Mouse (Mus musculus) left cerebral cortex, postnatal 14 days (tissue): Measurements from ENCODE around the gene Tor4a. TPM values are rescaled to one million over a fixed set of nuclear protein-coding genes. Genes with fewer than 3 reads are reported as not detected.

Source experiments
- DNase-seq, 2 experiments: peaks; one replicate each; pipeline ENCODE4 v3.0.0; 2021 to 2022; ENCODE audit warnings: low spot score in 2 of 2, mixed read lengths in 1 of 2
- intact Hi-C: fragments of 180-260 bp; cut with DNase I; formaldehyde crosslinking; loops from one replicate; pipeline ENCODE4 v1.15.1; 2025
- total RNA-seq, 2 experiments: library from RNA; stranded (reverse); gene quantifications; 2 replicates each; pipeline ENCODE4 v1.2.3; 2021

Tor4a gene
- total RNA-seq, 2 experiments from 2014 or later: 1.7 to 2.6 TPM

DNA sequence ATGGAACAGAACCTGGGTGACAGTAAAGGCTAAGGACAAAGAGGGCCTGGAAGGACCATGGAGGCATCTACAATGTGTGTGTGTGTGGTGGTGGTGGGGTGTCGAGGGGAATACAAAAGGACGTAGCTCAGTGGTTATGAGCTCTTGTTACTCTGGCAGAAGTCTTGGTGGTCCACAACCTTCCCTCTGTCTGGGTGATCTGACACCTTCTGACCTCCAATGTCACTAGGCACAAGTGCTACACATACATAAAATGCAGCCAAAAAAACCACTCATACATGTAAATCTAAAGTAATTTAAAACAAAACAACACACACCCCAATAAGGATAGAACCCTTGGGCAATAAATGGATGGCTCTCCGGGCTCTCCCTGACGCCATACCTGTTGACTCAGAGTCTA is 30.7 kb upstream of the Tor4a start:
- intact Hi-C loops: loop anchor here (5.0 kb wide), 1 partner anchor 45 kb away; the partner anchor contains the start of genes Anapc2 and Ssna1
- DNase-seq: no peak

DNA sequence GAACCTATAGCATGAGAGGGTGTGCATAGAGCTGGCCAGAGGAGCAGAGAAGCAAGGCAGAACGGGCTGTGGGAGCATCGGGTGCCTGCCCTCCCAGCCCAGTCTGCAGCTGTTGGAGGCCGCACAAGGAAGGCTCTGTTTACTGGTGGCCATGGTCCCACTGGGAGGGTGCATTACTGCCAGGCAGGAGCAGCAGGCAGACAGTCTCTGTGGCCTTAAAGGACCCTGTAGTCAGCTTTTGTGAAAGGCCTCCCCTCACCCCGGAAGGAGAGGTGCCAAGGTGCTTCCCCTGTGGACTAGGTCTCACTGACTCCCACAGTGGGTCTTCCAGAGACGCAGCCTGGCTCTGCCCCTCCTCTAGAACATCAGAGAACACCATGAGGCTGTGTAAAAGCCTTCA is 30.2 kb upstream of the Tor4a start:
- peak; percentile 47 to 54 for DNase-seq
- intact Hi-C loops: loop anchor here (5.0 kb wide), 1 partner anchor 45 kb away; the partner anchor contains the start of genes Anapc2 and Ssna1

DNA sequence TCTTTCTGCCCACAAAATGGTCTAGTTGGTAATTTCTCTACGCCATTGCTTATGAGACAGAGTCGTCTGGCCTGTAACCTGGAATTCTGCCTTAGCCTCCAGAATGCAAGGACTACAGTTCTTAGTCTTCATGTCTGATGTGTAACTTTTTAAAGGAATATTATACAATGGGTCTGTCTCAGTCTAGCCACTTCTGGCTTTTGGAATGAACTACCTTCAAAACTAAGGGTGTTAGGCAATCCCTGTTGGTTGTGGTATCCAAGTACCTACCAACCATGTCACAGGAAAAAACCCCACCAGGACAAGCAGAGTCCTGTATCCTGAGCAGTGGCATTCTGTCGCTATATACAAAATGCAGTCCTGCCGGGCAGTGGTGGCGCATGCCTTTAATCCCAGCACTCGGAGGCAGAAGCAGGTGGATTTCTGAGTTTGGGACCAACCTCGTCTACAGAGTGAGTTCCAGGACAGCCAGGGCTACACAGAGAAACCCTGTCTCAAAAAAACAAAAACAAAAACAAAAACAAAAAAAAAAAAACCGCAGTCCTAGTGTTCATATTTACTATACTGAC is 29.2 kb upstream of the Tor4a start:
- no peak for DNase-seq
- intact Hi-C loops: loop anchor here (5.0 kb wide), 1 partner anchor 46 kb away; the partner anchor contains the start of genes Anapc2 and Ssna1

DNA sequence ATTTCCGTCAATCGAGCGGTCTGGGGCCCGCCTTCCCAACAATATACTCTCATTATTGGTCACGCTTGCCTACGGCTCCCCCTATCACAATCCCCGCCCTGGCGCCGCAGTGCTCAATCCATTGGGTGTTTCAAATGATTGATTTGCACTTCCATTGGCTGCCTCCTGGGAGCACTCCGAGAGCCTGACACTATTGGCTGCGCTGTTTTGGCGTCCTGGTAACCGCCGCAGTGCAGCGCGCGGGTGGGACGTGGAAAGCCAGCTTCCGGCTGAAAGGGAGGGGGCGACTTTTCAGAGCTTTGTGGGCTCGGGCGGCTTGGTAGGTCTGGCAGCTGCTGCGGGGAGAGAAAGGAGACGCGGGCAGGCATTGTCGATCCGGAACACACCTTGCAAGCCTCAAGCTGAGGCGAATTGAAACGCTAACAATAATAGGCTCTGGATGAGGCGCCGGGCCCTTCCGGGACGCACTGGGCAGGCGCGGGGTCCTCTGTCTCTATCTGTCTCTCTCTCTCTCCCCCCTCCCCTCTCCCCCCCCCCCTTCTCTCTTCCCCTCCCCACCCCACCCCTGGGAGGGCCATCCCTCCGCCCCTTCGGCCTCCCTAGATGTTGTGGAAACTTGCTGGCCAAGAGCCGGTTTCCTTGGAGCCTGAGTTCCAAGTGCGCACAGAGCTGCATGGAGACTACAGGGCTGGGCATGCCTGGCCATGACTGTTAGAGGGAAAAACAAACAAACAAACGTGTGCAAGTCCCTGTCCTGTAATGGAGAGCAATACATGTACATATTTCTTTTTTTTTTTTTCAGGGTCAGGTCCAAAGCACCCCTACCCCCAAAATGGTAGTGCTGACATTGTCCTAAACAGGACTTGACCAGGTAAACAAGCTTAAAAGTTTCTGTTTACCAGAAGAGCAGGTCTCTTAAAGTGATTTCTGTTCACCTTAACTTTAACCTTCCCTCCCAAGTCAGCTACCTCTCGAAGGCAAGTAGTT is 28.4 kb upstream of the Tor4a start:
- intact Hi-C loops: loop anchor here (5.0 kb wide), 1 partner anchor 47 kb away; the partner anchor contains the start of genes Anapc2 and Ssna1
- DNase-seq: peak; percentile 99 to 100

DNA sequence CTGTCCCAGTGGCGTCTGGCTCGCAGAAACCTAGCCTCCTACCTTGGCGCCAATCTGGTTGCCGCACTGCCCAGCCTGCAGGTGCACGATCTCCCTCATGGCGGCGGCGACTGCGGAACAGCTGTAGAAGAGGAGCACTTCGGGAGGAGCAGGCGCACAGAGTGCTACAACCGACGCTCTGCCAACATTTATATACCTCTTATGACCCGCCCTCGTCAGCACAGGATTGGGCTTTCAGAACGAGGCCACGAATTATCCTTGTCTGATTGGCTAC is 27.7 kb upstream of the Tor4a start, which contains the start of gene Tubb4b:
Gene Tubb4b, minus strand, starts transcription at position 211 of the 274 bp plus-strand sequence.
- intact Hi-C loops: no loop called here
- no peak for DNase-seq

DNA sequence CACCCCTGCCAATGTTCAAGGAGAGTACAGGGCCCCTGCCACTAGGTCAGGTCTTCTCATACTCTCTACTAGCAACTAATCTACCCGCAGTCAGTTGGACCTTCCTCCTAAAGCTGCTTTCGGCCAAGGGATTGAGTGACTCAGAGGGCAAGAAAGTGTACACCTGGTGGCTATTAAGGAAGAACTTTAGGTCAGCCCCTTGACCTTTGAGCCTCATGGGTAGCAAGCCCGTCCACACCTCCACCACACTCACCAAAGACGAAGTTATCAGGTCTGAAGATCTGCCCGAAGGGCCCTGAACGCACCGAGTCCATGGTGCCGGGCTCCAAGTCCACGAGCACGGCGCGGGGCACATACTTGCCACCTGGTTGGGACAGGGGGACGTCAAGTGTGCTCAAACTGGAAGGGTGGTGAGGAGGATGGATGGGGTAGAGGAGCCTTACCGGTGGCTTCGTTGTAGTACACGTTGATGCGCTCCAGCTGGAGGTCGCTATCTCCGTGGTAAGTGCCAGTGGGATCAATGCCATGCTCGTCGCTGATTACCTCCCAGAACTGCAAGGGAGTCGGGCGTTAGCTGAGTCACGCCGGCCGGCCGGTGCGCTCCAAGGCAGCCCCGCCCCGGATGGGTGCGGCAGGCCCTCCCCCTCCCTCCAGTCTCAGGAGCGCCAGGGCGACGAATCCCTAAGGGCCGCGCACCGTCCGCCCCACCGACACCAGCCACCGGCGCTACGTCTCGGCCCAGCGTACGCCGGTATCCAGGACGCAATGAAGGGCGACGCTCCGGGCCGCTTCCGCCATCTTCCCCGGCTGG is 27.2 kb upstream of the Tor4a start:
- peak; percentile 75 to 77 for DNase-seq
- intact Hi-C loops: no loop called here

DNA sequence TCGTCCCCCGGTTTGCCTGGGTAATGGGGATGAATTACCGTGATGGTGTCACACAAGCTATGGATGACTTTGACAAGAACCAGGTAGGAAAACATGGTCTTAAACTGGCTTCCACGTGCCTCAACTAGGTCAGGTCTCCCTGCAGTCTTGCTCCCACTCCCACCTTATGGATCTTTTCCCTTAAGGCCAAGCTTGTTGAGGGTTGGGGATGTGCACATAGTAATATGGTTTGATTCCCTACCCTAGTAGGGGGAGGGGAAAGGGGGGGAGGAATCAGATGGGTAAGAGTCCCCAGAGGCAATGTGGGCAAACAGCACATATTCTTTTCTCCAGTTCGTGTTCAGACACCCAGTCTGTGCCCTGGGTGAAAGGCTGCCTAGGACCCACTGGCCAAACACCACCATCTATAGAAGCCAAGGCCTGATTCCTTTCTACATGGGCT is 24.7 kb upstream of the Tor4a start:
- DNase-seq: no peak
- intact Hi-C loops: no loop called here

DNA sequence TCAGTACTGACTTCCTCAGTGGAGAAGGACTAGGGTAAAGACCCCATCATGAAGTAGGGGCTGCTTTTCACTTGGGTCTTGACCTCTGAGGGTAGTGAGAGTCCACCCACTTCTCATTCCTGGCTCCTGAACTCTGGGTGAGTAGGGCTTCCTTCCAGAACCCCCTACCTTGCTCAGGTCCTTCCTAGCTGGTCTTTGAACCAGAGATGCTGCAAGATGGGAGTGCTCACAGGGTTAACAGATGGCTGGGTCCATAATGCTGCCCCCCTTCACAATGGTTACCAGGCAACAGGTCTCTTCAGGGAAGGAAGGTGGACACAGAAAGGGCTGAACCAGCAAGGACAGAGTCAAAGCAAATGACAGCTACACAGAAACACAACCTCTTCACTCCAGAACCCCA is 21.8 kb upstream of the Tor4a start, which contains the start of gene Fam166a:
Gene Fam166a, plus strand, starts transcription at position 301 of the 400 bp plus-strand sequence.
- no peak for DNase-seq
- intact Hi-C loops: no loop called here

DNA sequence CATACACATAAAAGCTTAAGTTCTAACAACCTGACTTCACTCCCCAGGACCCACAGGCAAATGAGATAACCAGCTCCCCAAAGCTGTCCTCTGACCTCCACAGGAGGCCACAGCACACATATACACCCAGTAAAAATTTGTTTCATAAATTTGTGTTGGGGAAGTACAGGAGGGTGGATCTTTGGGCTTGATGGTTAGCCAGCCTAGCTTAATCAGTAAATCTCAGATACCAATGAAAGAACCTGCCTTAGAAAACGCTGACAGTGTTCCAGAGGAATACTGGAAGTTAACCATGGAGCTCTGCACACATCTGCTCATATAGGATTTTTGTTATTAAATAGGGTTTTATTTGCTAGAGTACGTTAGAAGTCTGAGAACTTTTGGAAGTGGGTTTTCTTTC is 21.0 kb upstream of the Tor4a start:
- intact Hi-C loops: no loop called here
- DNase-seq: no peak

DNA sequence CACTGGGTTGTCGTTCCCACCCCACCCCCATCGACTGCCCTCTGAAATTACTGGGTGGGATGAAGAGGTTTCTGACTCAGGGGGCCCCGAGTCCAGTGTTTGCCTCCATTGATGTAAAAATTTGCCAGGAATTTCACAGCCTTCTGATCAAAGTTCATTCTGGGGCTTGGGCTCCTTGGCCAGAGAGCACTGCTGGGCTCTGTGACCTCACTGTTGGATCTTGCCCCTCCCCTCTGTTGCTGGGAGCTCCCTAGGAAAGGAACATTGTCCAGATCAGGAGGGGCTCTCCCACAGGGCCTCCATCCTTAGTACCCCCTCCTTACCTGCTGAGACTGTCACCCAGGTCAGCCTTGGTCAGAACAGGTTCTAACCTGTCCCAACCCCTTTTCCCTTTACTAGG is 17.8 kb upstream of the Tor4a start, which contains the start of gene Stpg3:
Gene Stpg3, minus strand, starts transcription at position 194 of the 400 bp plus-strand sequence.
- DNase-seq: no peak
- intact Hi-C loops: no loop called here

DNA sequence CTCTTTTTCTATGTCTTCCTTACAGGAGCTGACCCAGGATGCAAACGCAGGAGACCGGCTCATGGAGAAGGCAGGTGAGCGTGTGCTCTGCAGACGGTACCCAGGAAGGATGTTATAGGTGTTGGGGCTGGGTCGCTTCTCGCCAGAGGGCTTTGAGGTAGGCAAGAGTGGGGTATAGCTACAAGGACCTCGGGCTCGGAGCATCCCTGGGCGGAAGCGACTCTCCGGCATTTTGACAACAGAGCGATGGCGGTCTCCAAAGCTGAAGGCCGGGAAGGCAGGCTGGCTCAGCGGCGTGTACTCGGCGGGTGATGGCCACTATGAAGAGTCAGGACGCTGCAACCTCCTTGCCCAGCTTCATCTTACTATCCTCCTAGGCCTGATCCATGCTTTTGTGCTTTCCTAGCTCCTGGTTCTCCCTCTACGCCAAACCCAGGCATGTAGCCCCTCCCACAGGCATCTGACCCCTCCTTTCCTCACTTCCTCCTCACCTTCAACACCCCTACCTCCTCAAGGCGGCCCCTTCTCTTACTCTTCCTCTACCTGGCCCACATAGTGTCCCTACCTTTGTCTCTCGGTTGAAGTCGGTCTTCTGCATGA is 16.7 kb upstream of the Tor4a start:
- DNase-seq: no peak
- intact Hi-C loops: no loop called here

DNA sequence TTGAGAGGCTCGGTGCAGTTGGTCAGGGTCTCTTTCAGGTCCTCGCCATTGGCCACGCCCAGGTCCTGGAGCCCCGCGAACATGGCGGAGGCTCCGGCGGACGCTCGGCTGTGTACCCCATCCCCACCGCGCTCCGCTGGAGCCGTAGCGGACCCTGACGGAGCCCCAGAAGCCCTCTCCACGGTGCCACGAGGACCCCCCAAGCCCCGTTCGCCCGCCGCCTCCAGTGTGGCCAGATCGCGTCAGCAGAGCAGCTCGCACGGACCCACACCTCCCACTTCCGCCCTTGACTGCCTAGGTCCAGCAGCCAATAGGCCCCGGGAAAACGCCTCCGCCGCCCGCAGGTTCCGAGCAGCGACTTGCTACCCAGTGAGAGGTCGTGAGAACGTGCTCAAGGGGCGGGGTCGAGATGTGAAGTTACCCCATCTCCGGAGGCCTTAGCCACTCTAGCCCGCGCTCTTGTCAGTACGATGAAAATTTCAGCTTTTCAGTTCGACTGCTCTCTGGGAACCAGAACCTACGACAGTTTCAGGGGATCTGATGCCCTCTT is 14.5 kb upstream of the Tor4a start, which contains the start of gene Nelfb:
Gene Nelfb, minus strand, starts transcription at position 369 of the 550 bp plus-strand sequence.
- peak; percentile 76 to 80 for DNase-seq
- intact Hi-C loops: no loop called here

DNA sequence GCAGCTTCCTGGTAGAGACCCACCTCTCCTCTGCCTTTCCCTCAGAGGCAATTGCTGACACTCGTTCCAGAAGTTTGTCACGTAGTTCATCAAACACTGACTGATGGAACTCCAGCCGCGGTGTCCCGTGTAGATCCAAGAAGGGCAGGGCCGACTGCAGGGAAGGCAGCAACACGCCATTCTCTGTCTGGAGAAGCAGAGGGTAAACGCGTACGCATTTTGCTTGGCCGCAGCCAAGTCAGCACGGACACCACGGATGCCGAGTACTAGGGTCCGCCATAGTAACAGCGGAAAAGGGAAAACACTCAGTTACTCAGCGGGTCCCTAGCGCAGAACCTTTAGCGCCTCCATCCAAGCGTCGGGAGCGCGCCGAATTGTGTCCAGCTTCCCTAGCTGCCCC is 14.0 kb upstream of the Tor4a start:
- intact Hi-C loops: no loop called here
- DNase-seq: no peak

DNA sequence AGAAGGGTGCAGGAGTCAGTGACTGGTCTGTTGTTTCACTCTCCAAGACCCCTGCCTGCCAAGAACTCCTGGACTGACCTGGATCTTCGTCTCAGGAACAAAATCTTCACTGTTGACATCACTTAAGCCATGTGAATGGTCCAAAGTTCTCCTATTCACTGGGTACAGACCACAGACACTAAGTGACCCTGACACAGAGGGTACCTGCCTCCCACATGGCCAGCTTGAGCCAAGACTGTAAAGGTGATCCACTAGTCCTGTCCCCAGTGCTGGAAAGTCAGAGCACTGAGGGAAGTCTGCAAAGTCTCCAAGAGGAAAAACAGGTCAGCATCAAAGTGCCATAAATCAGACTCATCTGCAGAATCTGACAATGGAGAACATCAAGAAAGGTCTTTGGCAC is 10.9 kb upstream of the Tor4a start:
- intact Hi-C loops: no loop called here
- no peak for DNase-seq

DNA sequence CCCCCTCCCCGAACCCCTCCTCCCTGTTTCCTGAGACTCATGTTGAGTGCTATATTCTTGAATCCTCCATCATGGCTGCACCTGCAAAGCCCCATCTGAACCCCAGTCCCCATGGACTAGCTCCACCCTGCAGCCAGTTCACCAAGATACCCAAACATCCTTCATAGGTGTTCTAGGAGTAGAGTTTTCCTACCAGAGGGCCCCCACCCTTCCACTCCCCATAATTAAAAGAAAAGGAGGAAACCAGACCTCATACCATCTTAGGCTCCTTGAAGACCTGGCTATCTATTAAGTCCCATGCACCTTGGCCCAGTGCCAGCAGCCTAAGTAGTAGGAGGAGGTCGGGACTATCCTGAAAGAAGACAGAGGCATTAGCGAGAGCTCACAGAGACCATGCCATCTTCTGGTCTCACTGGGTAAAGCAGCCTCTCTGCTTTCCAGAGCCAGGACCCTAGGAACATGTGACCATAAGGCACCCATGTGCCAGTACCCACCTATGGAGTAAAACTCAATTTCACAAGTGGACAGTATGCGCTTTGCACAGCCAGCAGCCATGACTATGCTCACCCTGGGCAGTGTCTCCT is 7.0 kb upstream of the Tor4a start:
- intact Hi-C loops: no loop called here
- no peak for DNase-seq

DNA sequence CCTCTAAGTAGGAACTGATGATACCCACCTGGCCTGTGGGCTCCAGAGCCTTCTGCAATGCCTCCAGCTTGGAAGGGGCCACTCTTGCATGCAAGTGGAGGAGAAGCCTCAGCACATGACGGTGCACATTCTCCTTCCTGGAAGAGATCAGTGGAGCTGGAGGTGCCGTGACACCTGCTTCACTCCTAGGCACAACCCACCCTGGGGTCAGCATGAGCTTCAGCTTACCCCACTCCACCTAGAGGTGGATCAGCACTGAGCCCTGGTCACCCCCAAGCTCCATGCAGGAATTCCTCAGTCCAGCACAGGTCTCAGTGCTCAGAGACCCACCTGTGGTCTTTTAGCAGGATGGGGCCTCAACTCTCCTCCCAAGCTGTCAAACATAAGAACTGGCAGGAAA is 3.9 kb upstream of the Tor4a start:
- intact Hi-C loops: no loop called here
- no peak for DNase-seq

DNA sequence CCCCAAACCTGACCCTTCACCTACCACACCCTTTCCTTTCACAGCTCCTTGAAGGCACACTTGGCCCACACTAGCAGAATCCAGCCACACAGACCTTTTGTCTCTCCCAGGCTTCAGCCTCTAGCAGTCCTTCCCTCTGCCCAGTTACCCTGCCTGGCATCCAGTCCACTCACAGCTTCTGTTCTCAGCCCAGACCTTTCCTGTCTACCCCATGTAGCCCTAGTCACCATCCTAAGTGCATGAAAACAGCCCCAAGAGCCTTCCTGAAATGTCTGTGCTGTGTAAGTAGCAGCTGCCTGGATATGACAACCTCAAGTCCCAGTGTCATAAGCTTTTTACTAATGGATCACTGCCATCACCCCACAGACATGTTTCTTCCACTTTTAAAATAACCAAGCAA is 1.3 kb upstream of the Tor4a start:
- intact Hi-C loops: no loop called here
- no peak for DNase-seq

DNA sequence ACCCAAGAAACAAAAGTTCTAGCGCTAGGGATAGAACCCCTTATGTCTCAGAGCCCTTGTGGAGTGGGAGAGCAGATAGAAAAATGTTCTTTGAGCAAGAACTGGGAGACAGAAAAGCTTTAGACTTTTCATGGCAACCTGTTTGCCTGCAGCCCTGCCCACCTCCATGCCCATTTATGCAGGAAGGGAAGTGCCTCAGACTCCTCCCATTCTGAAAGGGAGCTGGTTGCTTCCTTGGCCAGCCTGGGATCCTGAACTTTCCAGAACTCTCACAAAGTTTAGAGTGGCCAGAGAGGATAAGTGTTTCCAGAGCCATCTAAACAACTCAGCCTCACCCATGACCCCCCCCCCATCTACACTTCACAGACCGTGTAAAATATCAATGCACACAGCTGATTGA is 505 bp upstream of the Tor4a start:
- intact Hi-C loops: no loop called here
- DNase-seq: no peak
